Mouse (Mus musculus) cerebellum, postnatal 36 days (tissue): ENCODE results near the gene Fras1.

Experiments used
- DNase-seq, 2 experiments: peaks; one replicate each; pipeline ENCODE4 v3.0.0; 2021 to 2022; ENCODE audit warnings: mixed read lengths in 2 of 2

The Fras1 gene

DNA sequence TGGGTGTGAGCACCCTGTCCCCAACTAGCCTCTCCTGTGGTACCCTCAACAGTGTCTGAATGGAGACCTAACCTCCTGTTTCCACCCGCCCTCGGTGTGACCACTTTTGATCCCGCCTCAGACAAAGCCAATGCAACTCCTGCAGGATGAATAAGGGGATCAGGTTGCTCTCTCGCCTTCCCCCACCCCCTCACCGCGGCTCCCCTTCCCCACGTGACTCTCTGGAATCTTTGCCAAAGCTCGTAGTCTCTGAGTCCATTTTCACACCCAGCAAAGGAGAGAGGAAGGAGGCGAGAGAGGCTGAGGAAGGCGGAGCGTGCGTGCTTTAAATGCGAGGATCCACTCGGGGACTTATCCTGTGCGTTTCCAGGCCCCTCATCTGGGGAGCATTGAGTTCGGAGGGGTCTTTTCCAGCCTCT, at the start of gene Fras1:
Gene Fras1, plus strand, starts transcription at position 389 of the 419 bp plus-strand sequence.
- peak in 1 of 2 experiments; percentile 4 for DNase-seq

- DNase-seq = no peak
Observed at GRCm38 (mm10) chr5:96331048-96331737, 42.6 kb upstream of the Fras1 start.

DNA sequence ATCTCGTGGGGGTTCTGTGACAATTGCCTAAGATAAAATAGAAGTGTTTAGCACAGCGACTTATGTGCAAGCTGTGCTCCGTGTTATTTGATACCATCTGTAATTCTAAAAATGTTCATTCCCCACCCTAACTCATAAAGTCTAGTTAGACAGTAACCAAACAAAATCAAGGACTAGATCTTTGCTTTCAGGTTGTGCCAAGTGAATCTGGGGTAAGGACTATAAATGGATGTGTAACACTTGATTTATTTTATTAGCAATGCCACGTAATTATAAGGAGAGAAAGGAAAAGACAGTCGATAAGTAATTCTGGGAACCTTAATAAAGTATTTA, 42.1 kb upstream of the Fras1 start:
- no peak for DNase-seq

GRCm38 (mm10) chr5:96333963-96334362, 39.8 kb upstream of the Fras1 start:
- DNase-seq = no peak

DNA sequence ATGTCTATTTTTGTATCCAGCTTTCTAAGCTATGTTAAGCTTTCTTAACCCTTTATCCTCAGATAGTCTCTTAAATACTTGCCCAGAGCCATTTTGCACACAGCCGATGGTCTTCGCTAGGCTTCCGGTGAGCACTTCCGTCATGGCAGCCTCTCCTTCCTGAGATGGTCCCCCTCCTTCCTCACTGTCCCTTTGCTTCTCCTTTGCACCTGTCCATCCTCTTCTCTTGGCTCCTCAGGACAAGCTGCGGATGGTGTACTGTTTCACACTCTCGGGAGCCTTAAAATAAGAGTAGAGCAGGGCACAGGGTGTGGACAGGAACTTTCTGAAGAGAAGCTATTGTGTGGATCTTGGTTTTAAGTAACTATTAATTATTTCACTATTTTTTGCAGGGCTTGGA, 33.2 kb upstream of the Fras1 start:
- DNase-seq = no peak

DNA sequence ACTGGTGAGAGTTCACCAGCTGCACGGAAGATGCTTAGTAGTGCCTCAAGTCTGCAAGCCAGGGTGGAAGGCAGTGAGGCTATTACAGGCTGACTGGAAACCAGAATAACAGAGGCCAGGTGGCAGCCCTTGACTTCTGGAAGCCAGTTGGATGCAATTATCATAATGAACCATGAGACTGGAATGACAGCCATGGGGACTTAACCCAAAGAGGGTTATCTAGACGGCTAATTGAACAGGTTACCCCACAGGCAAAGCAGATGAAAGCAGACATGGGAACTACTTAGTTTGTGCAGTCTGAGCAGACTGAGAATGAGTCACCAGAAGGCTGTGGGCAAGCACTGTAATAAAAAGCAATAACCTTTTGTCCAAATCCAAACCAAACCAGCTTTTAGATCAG, 28.8 kb upstream of the Fras1 start:
- no peak for DNase-seq

- DNase-seq = no peak
Observed at GRCm38 (mm10) chr5:96351963-96352362, 21.8 kb upstream of the Fras1 start.

DNA sequence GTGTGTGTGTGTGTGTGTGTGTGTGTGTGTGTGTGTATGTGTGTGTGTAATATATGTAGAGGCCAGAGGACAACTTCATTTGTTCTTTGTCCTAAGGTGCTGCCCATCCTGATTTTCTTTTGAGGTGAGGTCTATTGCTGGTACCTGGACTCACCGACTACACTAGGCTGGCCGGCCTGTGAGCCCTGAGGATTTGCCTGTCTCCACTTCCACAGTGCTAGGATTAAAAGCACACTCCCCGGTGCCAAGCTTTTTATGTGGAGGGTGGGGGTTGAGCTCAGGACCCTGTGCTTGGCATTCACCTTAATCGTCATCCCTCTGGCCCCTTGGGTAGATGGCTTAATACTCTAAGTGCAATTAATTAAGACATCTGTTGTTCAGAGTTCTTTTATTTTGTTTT, 9.8 kb upstream of the Fras1 start:
- DNase-seq = no peak

GRCm38 (mm10) chr5:96365590-96365989, 8.2 kb upstream of the Fras1 start:
- DNase-seq = no peak

DNA sequence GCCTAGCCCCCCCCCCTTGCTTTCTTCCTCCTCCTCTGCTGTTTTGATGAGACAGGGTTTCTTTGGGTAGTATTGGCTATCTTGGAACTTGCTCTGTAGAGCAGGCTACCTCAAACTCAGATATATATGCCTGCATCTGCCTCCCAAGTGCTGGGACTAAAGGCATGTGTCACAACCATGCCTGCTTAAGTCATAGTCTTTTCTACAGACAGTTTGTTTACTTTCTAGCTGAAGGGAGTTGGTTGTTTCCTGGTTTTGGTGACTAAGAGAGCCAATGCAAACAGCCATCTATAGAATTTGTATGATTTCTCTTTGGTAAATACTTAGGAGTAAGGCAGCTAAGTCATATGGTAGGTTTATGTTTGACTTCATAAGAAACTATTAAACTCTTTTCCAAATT, 6.5 kb upstream of the Fras1 start:
- no peak for DNase-seq

DNA sequence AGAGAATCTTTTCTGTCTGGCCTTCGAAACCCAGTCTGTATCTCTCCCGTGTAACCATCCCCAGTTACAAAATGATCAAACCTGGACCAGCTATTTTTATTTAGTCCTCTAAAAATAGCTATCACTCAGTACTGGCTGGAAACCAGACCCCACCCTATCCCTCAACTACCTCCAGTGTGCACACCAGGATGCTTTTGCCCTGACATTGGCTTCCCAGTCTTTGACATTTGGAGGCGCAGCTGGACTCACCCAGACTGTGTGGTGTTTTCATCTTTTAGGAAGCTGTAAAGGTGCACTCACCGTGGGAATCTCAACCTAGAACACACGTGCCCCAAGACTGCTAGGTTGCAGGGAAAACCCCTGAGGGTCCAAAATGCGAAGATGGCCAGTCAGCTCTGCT, 649 bp upstream of the Fras1 start:
- DNase-seq = peak in 1 of 2 experiments; percentile 2

DNA sequence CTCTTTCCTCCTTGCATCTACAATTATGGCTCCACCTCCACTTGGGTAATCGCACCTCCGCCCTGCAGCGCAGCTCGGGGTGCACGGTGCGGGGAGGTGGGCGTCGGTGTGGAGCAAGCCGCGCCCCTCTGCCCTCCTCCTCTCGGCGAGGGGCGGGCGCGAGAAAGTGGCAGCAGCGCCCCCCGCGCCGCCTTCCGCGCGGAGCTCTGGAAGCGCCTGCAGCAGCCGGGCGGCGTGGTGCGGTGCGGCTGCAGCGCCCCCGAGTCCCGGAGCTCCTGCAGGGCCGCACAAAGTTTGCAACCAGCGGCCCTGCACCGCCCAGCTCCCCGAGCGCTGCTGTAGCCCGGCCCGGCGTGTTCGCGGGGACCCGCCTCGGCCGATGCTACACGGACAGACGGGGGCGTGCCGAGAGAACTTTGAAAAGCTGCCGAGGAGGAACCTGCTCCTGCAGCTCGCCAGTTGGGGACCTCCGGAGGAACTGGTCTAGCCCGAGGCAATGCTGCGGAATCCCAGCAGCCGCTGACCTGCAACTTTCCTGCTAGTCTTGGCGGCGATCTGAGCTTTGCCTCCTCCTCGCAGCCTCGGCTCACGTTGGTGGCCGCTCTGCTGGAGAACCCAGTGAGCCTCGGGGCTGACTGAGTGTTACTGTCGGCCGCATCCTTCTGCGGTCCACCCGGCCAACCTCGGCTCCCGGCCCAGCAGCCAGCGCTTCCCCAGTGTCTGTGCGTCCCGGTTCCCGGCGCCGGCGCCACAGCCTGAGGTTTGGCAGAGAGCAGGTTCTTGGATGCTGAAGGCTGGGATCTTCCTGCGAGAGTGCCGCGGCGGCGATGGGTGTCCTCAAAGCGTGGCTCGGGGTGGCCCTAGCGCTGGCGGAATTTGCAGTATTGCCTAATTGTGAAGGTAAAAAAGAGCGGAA, 489 bp downstream of the Fras1 start:
- DNase-seq = peak; percentile 31 to 40

DNA sequence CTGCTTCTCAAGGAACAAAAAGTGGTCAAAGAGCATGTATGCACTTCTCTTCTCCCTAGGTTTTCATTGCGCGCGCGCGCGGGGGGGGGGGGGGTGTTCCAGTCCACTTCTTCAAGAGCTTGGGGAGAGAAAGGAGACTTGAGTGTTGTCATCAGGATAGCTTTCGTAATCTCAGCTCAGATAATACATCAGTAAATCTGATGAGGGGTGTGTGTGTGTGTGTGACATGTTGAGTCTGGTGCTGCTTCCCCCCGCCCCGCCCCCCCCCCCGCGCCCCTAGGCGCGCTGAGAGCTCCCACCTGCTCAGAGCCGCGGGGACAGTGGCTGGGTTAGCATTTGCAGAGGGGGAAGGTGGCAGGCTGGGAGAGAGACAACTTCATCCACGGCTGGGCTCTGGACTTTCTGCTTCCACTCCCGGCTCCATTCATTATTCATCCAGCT, 1.7 kb downstream of the Fras1 start:
- no peak for DNase-seq

GRCm38 (mm10) chr5:96376216-96376615, 2.5 kb downstream of the Fras1 start:
- no peak for DNase-seq

- DNase-seq = no peak
Observed at GRCm38 (mm10) chr5:96386138-96386933, 12.6 kb downstream of the Fras1 start.

DNA sequence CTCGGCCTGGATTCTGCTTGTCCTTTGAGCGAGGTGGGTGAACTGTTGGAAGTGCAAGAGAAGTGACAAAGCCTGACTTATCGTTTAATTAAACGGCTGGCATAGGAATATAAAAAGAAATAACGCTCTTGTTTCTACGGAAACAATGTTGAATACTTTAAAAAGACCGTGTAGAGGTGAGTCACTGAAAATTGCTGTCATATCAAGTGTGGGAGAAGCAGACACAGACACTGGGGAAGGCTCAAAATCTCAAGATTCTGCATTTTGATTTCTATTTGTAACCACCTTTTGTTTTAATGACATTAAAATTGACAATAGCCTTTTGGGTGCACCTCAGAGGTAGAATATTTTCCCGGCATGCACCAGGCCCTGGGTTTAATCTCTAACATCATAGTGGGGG, 14.6 kb downstream of the Fras1 start:
- DNase-seq = no peak

DNA sequence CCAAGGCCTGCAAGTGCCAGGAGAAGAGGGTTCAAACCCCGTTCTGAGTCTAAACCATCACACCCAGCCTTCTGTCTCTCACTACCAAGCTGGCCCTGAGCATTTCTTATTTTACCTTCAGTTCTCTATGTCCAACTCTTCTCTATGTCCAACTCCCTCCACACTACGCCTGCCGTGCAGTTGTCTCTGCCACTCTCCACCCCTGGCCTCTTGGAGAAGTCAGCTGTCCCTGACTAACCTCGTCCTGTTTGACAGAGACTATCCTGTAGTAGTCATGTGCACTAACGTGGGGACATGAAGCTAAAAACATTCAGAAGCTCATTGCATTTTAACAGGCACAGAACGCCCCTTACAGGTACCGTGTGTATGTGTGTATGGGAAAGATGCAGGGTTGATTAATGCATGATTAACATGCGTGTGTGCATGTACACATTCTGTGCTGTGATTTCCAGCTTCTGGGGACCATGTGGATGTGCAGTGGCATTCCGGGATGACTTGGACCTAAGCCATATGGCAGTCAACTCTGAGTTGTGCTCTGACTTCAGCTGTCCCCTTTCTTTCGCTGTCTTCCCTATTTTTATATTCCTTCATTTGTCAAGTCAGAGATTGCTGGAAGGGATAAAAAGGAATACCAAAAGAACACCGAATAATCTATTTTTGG, 16.3 kb downstream of the Fras1 start:
- DNase-seq = no peak

GRCm38 (mm10) chr5:96391086-96391485, 17.3 kb downstream of the Fras1 start:
- no peak for DNase-seq

DNA sequence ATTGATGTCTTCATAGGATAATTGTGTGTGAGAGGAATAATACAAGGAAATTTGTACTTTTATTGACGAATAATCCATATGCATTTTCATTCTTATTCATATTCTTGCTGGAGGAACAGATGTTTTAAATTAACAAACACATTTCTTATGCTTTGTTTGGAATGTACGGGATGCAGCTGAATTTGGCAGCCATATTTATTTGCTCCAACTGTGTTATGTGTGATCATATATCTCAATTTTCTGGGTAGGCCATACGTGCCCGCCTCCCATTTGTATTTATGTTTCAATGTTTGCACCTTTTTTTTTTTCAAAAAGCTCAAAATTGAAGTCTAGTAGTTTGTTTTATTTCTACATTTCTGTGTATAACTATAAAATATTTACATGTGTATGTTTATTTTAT, 21.2 kb downstream of the Fras1 start:
- no peak for DNase-seq

- DNase-seq = no peak
Observed at GRCm38 (mm10) chr5:96395786-96396650, 22.3 kb downstream of the Fras1 start.

DNA sequence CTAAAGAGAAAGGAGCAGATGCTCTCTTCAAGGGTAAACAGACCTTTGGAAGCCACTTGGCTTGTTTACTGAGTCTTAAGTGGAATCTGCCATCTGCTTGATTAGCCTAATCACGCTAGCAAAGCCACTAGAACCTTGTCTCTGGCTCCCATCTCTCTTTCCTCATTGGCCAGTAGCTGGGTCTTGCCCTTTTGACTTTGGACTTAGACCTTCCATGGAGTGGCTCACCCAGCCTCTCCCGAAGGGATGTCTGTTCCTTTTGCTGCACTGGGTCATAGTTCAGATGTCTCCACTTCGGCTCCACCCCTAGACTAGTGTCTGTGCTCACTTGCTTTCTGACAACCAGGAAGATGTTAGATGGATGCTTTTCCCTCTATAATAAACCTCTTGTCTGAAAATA, 28.8 kb downstream of the Fras1 start:
- DNase-seq = no peak
